Mouse (Mus musculus) kidney, adult 2 months (tissue): Measurements from ENCODE around the gene Lipc. TPM values are rescaled to one million over a fixed set of nuclear protein-coding genes. Genes with fewer than 3 reads are reported as not detected.

Source experiments
- DNase-seq: peaks from one replicate; pipeline ENCODE4 v3.0.0; 2021
- H3K27ac ChIP-seq: fragments of 200-500 bp; 2 replicates; pipeline ENCODE4 v1.5.1; 2012; ENCODE audit warnings: low read depth, low read length, control low read depth, inconsistent platforms; ENCODE audit not compliant: insufficient read depth
- H3K27me3 ChIP-seq: fragments of 200-500 bp; replicated peaks from 2 replicates; pipeline ENCODE4 v1.6.1; 2012; ENCODE audit warnings: mild to moderate bottlenecking, moderate library complexity, low read length, inconsistent platforms; ENCODE audit not compliant: control insufficient read depth, insufficient read depth
- H3K36me3 ChIP-seq: fragments of 200-500 bp; 2 replicates; pipeline ENCODE4 v1.6.1; 2012; ENCODE audit warnings: mild to moderate bottlenecking, moderate library complexity, low read length, inconsistent platforms; ENCODE audit not compliant: control insufficient read depth, insufficient read depth
- H3K4me1 ChIP-seq: fragments of 200-500 bp; 2 replicates; pipeline ENCODE4 v1.6.1; 2011; ENCODE audit warnings: low read length; ENCODE audit not compliant: control insufficient read depth, insufficient read depth
- H3K4me3 ChIP-seq: fragments of 200-500 bp; 2 replicates; pipeline ENCODE4 v1.5.1; 2011; ENCODE audit warnings: mild to moderate bottlenecking, low read depth, low read length, control low read depth; ENCODE audit not compliant: insufficient read depth
- CTCF ChIP-seq: fragments of 200-500 bp; conservative IDR thresholded peaks from 2 replicates; pipeline ENCODE4 v1.5.1; 2011; ENCODE audit warnings: low read depth, mild to moderate bottlenecking, control low read depth, low read length, moderate library complexity, mixed read lengths; ENCODE audit not compliant: insufficient read depth, insufficient read length
- POLR2A ChIP-seq: fragments of 200-500 bp; IDR thresholded peaks from one replicate; pipeline ENCODE4 v1.6.1; 2011; ENCODE audit warnings: low read depth, low read length, control low read depth
- WGBS: fragments of 180-500 bp; shearing (Covaris S2); methylation state at CpG from one replicate; pipeline ENCODE4 v1.1.7; 2018; 5-methylcytosine and 5-hydroxymethylcytosine counted together
- polyA plus RNA-seq: library from polyadenylated mRNA; depleted of rRNA; stranded (reverse); fragments of >200 nt; gene quantifications from 2 replicates; pipeline ENCODE4 v1.2.3, GENCODE M21; 2012

Gene Lipc
- polyA plus RNA-seq, 1 experiment: 0.58 TPM

- H3K4me3 ChIP-seq: no peak overlapping the region
- no peak overlapping the region for H3K27ac ChIP-seq
- no peaks in the 10 kb centered on the region for H3K27me3 ChIP-seq
- H3K4me1 ChIP-seq: no peaks in the 10 kb centered on the region
- 66% methylated on average over 8 of the region's 8 CpGs for WGBS
- no peaks in the 10 kb centered on the region for H3K36me3 ChIP-seq
- TF ChIP-seq POLR2A (no peak), CTCF (no peak)
- DNase-seq: no peak
Observed at GRCm38 (mm10) chr9:70800588-70801315, 151.3 kb downstream of the Lipc start.

- WGBS: 71% methylated on average over 2 of the region's 2 CpGs
- H3K27ac ChIP-seq: no peak overlapping the region
Observed at GRCm38 (mm10) chr9:70795439-70795757, 156.6 kb downstream of the Lipc start.

GRCm38 (mm10) chr9:70794643-70795438, 157.2 kb downstream of the Lipc start:
- no peak overlapping the region for H3K27ac ChIP-seq
- H3K4me3 ChIP-seq: no peak overlapping the region
- no peaks in the 10 kb centered on the region for H3K27me3 ChIP-seq
- H3K4me1 ChIP-seq: no peaks in the 10 kb centered on the region; the same call in 1 of the 2 replicates
- 76% methylated on average over 15 of the region's 15 CpGs for WGBS
- DNase-seq: no peak
- no peaks in the 10 kb centered on the region for H3K36me3 ChIP-seq
- no peak for TF ChIP-seq CTCF

More at GRCm38 (mm10) chr9:70795439-70795757, 156.6 kb downstream of the Lipc start:
- TF ChIP-seq CTCF: no peak
- TF ChIP-seq POLR2A: no peak
- H3K36me3 ChIP-seq: no peaks in the 10 kb centered on the region
- H3K4me1 ChIP-seq: no peaks in the 10 kb centered on the region; the same call in 1 of the 2 replicates
- H3K4me3 ChIP-seq: no peak overlapping the region
- H3K27me3 ChIP-seq: no peaks in the 10 kb centered on the region
- DNase-seq: no peak

GRCm38 (mm10) chr9:70790621-70791020, 161.4 kb downstream of the Lipc start:
- no peaks in the 10 kb centered on the region for H3K27me3 ChIP-seq
- DNase-seq: peak; percentile 50
- no peaks in the 10 kb centered on the region for H3K36me3 ChIP-seq
- H3K27ac ChIP-seq: no peak overlapping the region
- no peaks in the 10 kb centered on the region; the same call in 1 of the 2 replicates for H3K4me1 ChIP-seq
- no peak overlapping the region for H3K4me3 ChIP-seq
- no peak for TF ChIP-seq POLR2A
- no peak for TF ChIP-seq CTCF
- 40% methylated on average over 4 of the region's 4 CpGs for WGBS

GRCm38 (mm10) chr9:70788705-70789104, 163.3 kb downstream of the Lipc start:
- Histone ChIP-seq H3K4me1 (no peaks in the 10 kb centered on the region; the same call in 1 of the 2 replicates), H3K27ac (no peak overlapping the region), H3K4me3 (no peak overlapping the region), H3K27me3 (no peaks in the 10 kb centered on the region), H3K36me3 (no peaks in the 10 kb centered on the region)
- TF ChIP-seq CTCF: no peak
- no peak for TF ChIP-seq POLR2A
- no peak for DNase-seq
- WGBS: 82% methylated on average over 7 of the region's 7 CpGs

- WGBS: 71% methylated on average over 3 of the region's 3 CpGs
- Histone ChIP-seq H3K27me3 (no peaks in the 10 kb centered on the region), H3K4me1 (no peaks in the 10 kb centered on the region), H3K27ac (no peak overlapping the region), H3K36me3 (peaks cover 1% of the 10 kb centered on the region), H3K4me3 (no peak overlapping the region)
- no peak for DNase-seq
- no peak for TF ChIP-seq POLR2A
- no peak for TF ChIP-seq CTCF
Observed at GRCm38 (mm10) chr9:70782191-70782590, 169.8 kb downstream of the Lipc start.

- Histone ChIP-seq H3K27ac (no peak overlapping the region), H3K4me1 (no peaks in the 10 kb centered on the region), H3K4me3 (no peak overlapping the region), H3K36me3 (peaks cover 3% of the 10 kb centered on the region), H3K27me3 (no peaks in the 10 kb centered on the region)
- DNase-seq: no peak
- TF ChIP-seq POLR2A (no peak), CTCF (no peak)
- WGBS: 90% methylated on average over 2 of the region's 2 CpGs
Observed at GRCm38 (mm10) chr9:70775517-70775916, 176.5 kb downstream of the Lipc start.
